Mouse (Mus musculus): Measurements from ENCODE around the gene Osbpl8. TPM values are rescaled to one million over a fixed set of nuclear protein-coding genes. Genes with fewer than 3 reads are reported as not detected.
"Not testable (repeated sequence)": the region's sequence is repeated elsewhere in the genome, so short reads cannot be mapped to it uniquely, and the experiment has no call there.

The Osbpl8 gene
- polyA plus RNA-seq, 1 experiment from 2014 or later: 17.3 TPM

GRCm38 (mm10) chr10:111226508-111226907, 62.0 kb downstream of the Osbpl8 start:
- Histone ChIP-seq H3K4me1 (peaks cover 7% of the 10 kb centered on the region; the same call in 1 of the 2 replicates), H3K9ac (no peak overlapping the region), H3K27ac (no peak overlapping the region), H3K27me3 (no peaks in the 10 kb centered on the region), H3K36me3 (ENCODE audit: poor library complexity, severe bottlenecking) (no peaks in the 10 kb centered on the region), H3K9me3 (replicated peaks) (no peaks in the 10 kb centered on the region), H3K4me3 (no peak overlapping the region), H3K4me2 (no peak overlapping the region)
- WGBS: 17% methylated on average over 3 of the region's 3 CpGs
- ATAC-seq: peak; percentile 82

GRCm38 (mm10) chr10:111232237-111232636, 67.7 kb downstream of the Osbpl8 start:
- 92% methylated on average over 7 of the region's 7 CpGs for WGBS
- H3K36me3 ChIP-seq (ENCODE audit: poor library complexity, severe bottlenecking); ATAC-seq: not testable (repeated sequence)

GRCm38 (mm10) chr10:111233476-111234130, 69.1 kb downstream of the Osbpl8 start:
- Histone ChIP-seq H3K9ac (no peak overlapping the region), H3K36me3 (ENCODE audit: poor library complexity, severe bottlenecking) (no peaks in the 10 kb centered on the region), H3K4me2 (no peak overlapping the region), H3K4me1 (no peaks in the 10 kb centered on the region), H3K4me3 (no peak overlapping the region), H3K27me3 (no peaks in the 10 kb centered on the region), H3K9me3 (replicated peaks) (no peaks in the 10 kb centered on the region), H3K27ac (no peak overlapping the region)
- no peak for ATAC-seq
- WGBS: 85% methylated on average over 6 of the region's 6 CpGs

More at GRCm38 (mm10) chr10:111232237-111232636, 67.7 kb downstream of the Osbpl8 start:
- H3K4me1 ChIP-seq; H3K27me3 ChIP-seq; H3K4me2 ChIP-seq; H3K27ac ChIP-seq; H3K4me3 ChIP-seq; H3K9me3 ChIP-seq (replicated peaks); H3K9ac ChIP-seq: not testable (repeated sequence)

- no peaks in the 10 kb centered on the region for H3K9me3 ChIP-seq (replicated peaks)
- no peak overlapping the region for H3K9ac ChIP-seq
- no peaks in the 10 kb centered on the region for H3K36me3 ChIP-seq (ENCODE audit: poor library complexity, severe bottlenecking)
- H3K27me3 ChIP-seq: no peaks in the 10 kb centered on the region
- no peak overlapping the region for H3K4me3 ChIP-seq
- no peaks in the 10 kb centered on the region for H3K4me1 ChIP-seq
- H3K27ac ChIP-seq: no peak overlapping the region
- ATAC-seq: no peak
- no peak overlapping the region for H3K4me2 ChIP-seq
- WGBS: 87% methylated on average over 6 of the region's 6 CpGs
Observed at GRCm38 (mm10) chr10:111234450-111235288, 70.1 kb downstream of the Osbpl8 start.

GRCm38 (mm10) chr10:111235289-111235570, 70.7 kb downstream of the Osbpl8 start:
- H3K27ac ChIP-seq: no peak overlapping the region
- H3K4me1 ChIP-seq: no peaks in the 10 kb centered on the region
- H3K9ac ChIP-seq: no peak overlapping the region
- no peak overlapping the region for H3K4me3 ChIP-seq
- no peak overlapping the region for H3K4me2 ChIP-seq
- no peaks in the 10 kb centered on the region for H3K36me3 ChIP-seq (ENCODE audit: poor library complexity, severe bottlenecking)
- H3K27me3 ChIP-seq: no peaks in the 10 kb centered on the region
- 93% methylated on average over 6 of the region's 6 CpGs for WGBS
- no peaks in the 10 kb centered on the region for H3K9me3 ChIP-seq (replicated peaks)
- ATAC-seq: no peak

GRCm38 (mm10) chr10:111237434-111237833, 72.9 kb downstream of the Osbpl8 start:
- ATAC-seq: no peak
- H3K27me3 ChIP-seq: no peaks in the 10 kb centered on the region
- no peak overlapping the region for H3K9ac ChIP-seq
- H3K9me3 ChIP-seq (replicated peaks): no peaks in the 10 kb centered on the region
- 94% methylated on average over 5 of the region's 5 CpGs for WGBS
- H3K4me1 ChIP-seq: 0 out of 2 replicates have a peak, but pooled peaks cover 2% of the 10 kb centered on the region
- no peaks in the 10 kb centered on the region for H3K36me3 ChIP-seq (ENCODE audit: poor library complexity, severe bottlenecking)
- no peak overlapping the region for H3K4me2 ChIP-seq
- H3K4me3 ChIP-seq: no peak overlapping the region
- no peak overlapping the region for H3K27ac ChIP-seq

- 80% methylated on average over 7 of the region's 7 CpGs for WGBS
- Histone ChIP-seq H3K4me3 (no peak overlapping the region), H3K4me1 (peaks cover 4% of the 10 kb centered on the region), H3K27me3 (no peaks in the 10 kb centered on the region), H3K4me2 (no peak overlapping the region), H3K27ac (no peak overlapping the region), H3K9me3 (replicated peaks) (no peaks in the 10 kb centered on the region), H3K36me3 (ENCODE audit: poor library complexity, severe bottlenecking) (no peaks in the 10 kb centered on the region), H3K9ac (no peak overlapping the region)
- ATAC-seq: no peak
Observed at GRCm38 (mm10) chr10:111242677-111243076, 78.1 kb downstream of the Osbpl8 start.

GRCm38 (mm10) chr10:111247609-111248008, 83.1 kb downstream of the Osbpl8 start:
- peak overlapping the region; percentile 36 for H3K4me3 ChIP-seq
- H3K27ac ChIP-seq: peak overlapping the region; percentile 75
- H3K4me1 ChIP-seq: peaks cover 16% of the 10 kb centered on the region
- 14% methylated on average over 4 of the region's 4 CpGs for WGBS
- no peaks in the 10 kb centered on the region for H3K27me3 ChIP-seq
- H3K4me2 ChIP-seq: peak overlapping the region; percentile 52
- ATAC-seq: 0 out of 2 replicates have a peak, but pooled peaks have one; percentile 46
- peak overlapping the region; percentile 60; the same call in 1 of the 2 replicates for H3K9ac ChIP-seq
- H3K9me3 ChIP-seq (replicated peaks): no peaks in the 10 kb centered on the region
- H3K36me3 ChIP-seq (ENCODE audit: poor library complexity, severe bottlenecking): no peaks in the 10 kb centered on the region

GRCm38 (mm10) chr10:111248177-111248576, 83.6 kb downstream of the Osbpl8 start:
- Histone ChIP-seq H3K9ac (peak overlapping the region; percentile 60), H3K4me1 (peaks cover 16% of the 10 kb centered on the region), H3K4me2 (peak overlapping the region; percentile 52), H3K36me3 (ENCODE audit: poor library complexity, severe bottlenecking) (no peaks in the 10 kb centered on the region), H3K27me3 (no peaks in the 10 kb centered on the region), H3K27ac (peak overlapping the region; percentile 75), H3K4me3 (peak overlapping the region; percentile 36), H3K9me3 (replicated peaks) (no peaks in the 10 kb centered on the region)
- WGBS: 7% methylated on average over 6 of the region's 6 CpGs
- ATAC-seq: peak; percentile 50

GRCm38 (mm10) chr10:111250192-111250591, 85.6 kb downstream of the Osbpl8 start:
- peak overlapping the region; percentile 23 for H3K4me3 ChIP-seq
- no peaks in the 10 kb centered on the region for H3K36me3 ChIP-seq (ENCODE audit: poor library complexity, severe bottlenecking)
- H3K4me2 ChIP-seq: peak overlapping the region; percentile 48
- no peaks in the 10 kb centered on the region for H3K27me3 ChIP-seq
- no peak for ATAC-seq
- H3K9me3 ChIP-seq (replicated peaks): no peaks in the 10 kb centered on the region
- 65% methylated on average over 4 of the region's 4 CpGs for WGBS
- no peak overlapping the region for H3K27ac ChIP-seq
- peaks cover 16% of the 10 kb centered on the region for H3K4me1 ChIP-seq
- H3K9ac ChIP-seq: no peak overlapping the region

- 84% methylated on average over 5 of the region's 5 CpGs for WGBS
- ATAC-seq: no peak
- H3K27me3 ChIP-seq: no peaks in the 10 kb centered on the region
- no peak overlapping the region for H3K27ac ChIP-seq
- H3K4me3 ChIP-seq: no peak overlapping the region
- H3K36me3 ChIP-seq (ENCODE audit: poor library complexity, severe bottlenecking): no peaks in the 10 kb centered on the region
- no peak overlapping the region for H3K4me2 ChIP-seq
- no peaks in the 10 kb centered on the region for H3K9me3 ChIP-seq (replicated peaks)
- H3K9ac ChIP-seq: no peak overlapping the region
- H3K4me1 ChIP-seq: peaks cover 16% of the 10 kb centered on the region
Observed at GRCm38 (mm10) chr10:111251666-111252065, 87.1 kb downstream of the Osbpl8 start.

- H3K36me3 ChIP-seq (ENCODE audit: poor library complexity, severe bottlenecking): peaks cover 3% of the 10 kb centered on the region; the same call in 1 of the 2 replicates
- no peaks in the 10 kb centered on the region for H3K4me1 ChIP-seq
- H3K9me3 ChIP-seq (replicated peaks): no peaks in the 10 kb centered on the region
- H3K27me3 ChIP-seq: no peaks in the 10 kb centered on the region
- H3K4me3 ChIP-seq: no peak overlapping the region
- H3K4me2 ChIP-seq: no peak overlapping the region
- 85% methylated on average over 6 of the region's 6 CpGs for WGBS
- H3K27ac ChIP-seq: no peak overlapping the region
- no peak overlapping the region for H3K9ac ChIP-seq
- ATAC-seq: no peak
Observed at GRCm38 (mm10) chr10:111255228-111255627, 90.7 kb downstream of the Osbpl8 start.
